Mouse (Mus musculus): ENCODE results near the gene Sox10. TPM values are rescaled to one million over a fixed set of nuclear protein-coding genes. Genes with fewer than 3 reads are reported as not detected.

Gene Sox10
- polyA plus RNA-seq, 1 experiment from 2014 or later: 5.2 TPM

GRCm38 (mm10) chr15:79144021-79144420 is 21.0 kb downstream of the Sox10 start:
- no peak for ATAC-seq
- Histone ChIP-seq H3K27me3 (replicated peaks; ENCODE audit: control insufficient read depth, insufficient read depth, low read length) (no peaks in the 10 kb centered on the region), H3K4me1 (ENCODE audit: control insufficient read depth, insufficient read depth, low read length) (peaks cover 22% of the 10 kb centered on the region), H3K4me3 (ENCODE audit: low read length) (no peak overlapping the region), H3K36me3 (ENCODE audit: control insufficient read depth, insufficient read depth, low read length) (peaks cover 11% of the 10 kb centered on the region; the same call in 1 of the 2 replicates), H3K4me2 (ENCODE audit: low read depth, low read length) (no peak overlapping the region), H3K9me3 (ENCODE audit: control insufficient read depth, low read length) (no peaks in the 10 kb centered on the region), H3K9ac (ENCODE audit: low read depth, low read length) (no peak overlapping the region; the same call in 1 of the 2 replicates), H3K27ac (ENCODE audit: low read length) (no peak overlapping the region)
- 54% methylated on average over 8 of the region's 8 CpGs for WGBS

- Histone ChIP-seq H3K9me3 (ENCODE audit: control insufficient read depth, low read length) (no peaks in the 10 kb centered on the region), H3K27me3 (replicated peaks; ENCODE audit: control insufficient read depth, insufficient read depth, low read length) (no peaks in the 10 kb centered on the region), H3K4me2 (ENCODE audit: low read depth, low read length) (no peak overlapping the region), H3K4me1 (ENCODE audit: control insufficient read depth, insufficient read depth, low read length) (peaks cover 22% of the 10 kb centered on the region), H3K27ac (ENCODE audit: low read length) (no peak overlapping the region), H3K4me3 (ENCODE audit: low read length) (no peak overlapping the region), H3K36me3 (ENCODE audit: control insufficient read depth, insufficient read depth, low read length) (peaks cover 11% of the 10 kb centered on the region; the same call in 1 of the 2 replicates), H3K9ac (ENCODE audit: low read depth, low read length) (no peak overlapping the region)
- 88% methylated on average over 12 of the region's 12 CpGs for WGBS
- no peak for ATAC-seq
Measured at GRCm38 (mm10) chr15:79143316-79143715, 21.7 kb downstream of the Sox10 start.

- H3K36me3 ChIP-seq (ENCODE audit: control insufficient read depth, insufficient read depth, low read length): 0 out of 2 replicates have a peak, but pooled peaks cover 1% of the 10 kb centered on the region
- peak; percentile 43; the same call in 1 of the 2 replicates for ATAC-seq
- 0 out of 2 replicates have a peak overlapping the region, but pooled peaks have one; percentile 55 for H3K27ac ChIP-seq (ENCODE audit: low read length)
- H3K4me2 ChIP-seq (ENCODE audit: low read depth, low read length): peak overlapping the region; percentile 85
- peak overlapping the region; percentile 72 for H3K9ac ChIP-seq (ENCODE audit: low read depth, low read length)
- H3K27me3 ChIP-seq (replicated peaks; ENCODE audit: control insufficient read depth, insufficient read depth, low read length): no peaks in the 10 kb centered on the region
- H3K4me3 ChIP-seq (ENCODE audit: low read length): peak overlapping the region; percentile 60
- WGBS: under 1% methylated on average over 7 of the region's 7 CpGs
- no peaks in the 10 kb centered on the region for H3K9me3 ChIP-seq (ENCODE audit: control insufficient read depth, low read length)
- peaks cover 22% of the 10 kb centered on the region for H3K4me1 ChIP-seq (ENCODE audit: control insufficient read depth, insufficient read depth, low read length)
Measured at GRCm38 (mm10) chr15:79141566-79141917, 23.5 kb downstream of the Sox10 start.

- H3K4me3 ChIP-seq (ENCODE audit: low read length): peak within 1 kb of the TSS; percentile 60
- peak; percentile 93 for ATAC-seq
- H3K36me3 ChIP-seq (ENCODE audit: control insufficient read depth, insufficient read depth, low read length): no peaks in the 10 kb centered on the region
- H3K27me3 ChIP-seq (replicated peaks; ENCODE audit: control insufficient read depth, insufficient read depth, low read length): no peaks in the 10 kb centered on the region
- under 1% methylated on average over 57 of the region's 57 CpGs for WGBS
- peak within 1 kb of the TSS; percentile 72 for H3K9ac ChIP-seq (ENCODE audit: low read depth, low read length)
- H3K27ac ChIP-seq (ENCODE audit: low read length): 0 out of 2 replicates have a peak within 1 kb of the TSS, but pooled peaks have one; percentile 55
- H3K4me2 ChIP-seq (ENCODE audit: low read depth, low read length): peak within 1 kb of the TSS; percentile 90
- peaks cover 22% of the 10 kb centered on the region for H3K4me1 ChIP-seq (ENCODE audit: control insufficient read depth, insufficient read depth, low read length)
- no peaks in the 10 kb centered on the region for H3K9me3 ChIP-seq (ENCODE audit: control insufficient read depth, low read length)
Measured at GRCm38 (mm10) chr15:79140866-79141565, 24.0 kb downstream of the Sox10 start, which contains the start of the genes Polr2f and 1700088E04Rik. Gene Polr2f, plus strand, starts transcription at chr15:79141009. Gene 1700088E04Rik, minus strand, starts transcription at chr15:79141253.

- Histone ChIP-seq H3K4me3 (ENCODE audit: low read length) (no peak overlapping the region), H3K4me2 (ENCODE audit: low read depth, low read length) (no peak overlapping the region), H3K36me3 (ENCODE audit: control insufficient read depth, insufficient read depth, low read length) (no peaks in the 10 kb centered on the region), H3K9me3 (ENCODE audit: control insufficient read depth, low read length) (no peaks in the 10 kb centered on the region), H3K27ac (ENCODE audit: low read length) (no peak overlapping the region), H3K27me3 (replicated peaks; ENCODE audit: control insufficient read depth, insufficient read depth, low read length) (no peaks in the 10 kb centered on the region), H3K4me1 (ENCODE audit: control insufficient read depth, insufficient read depth, low read length) (peaks cover 22% of the 10 kb centered on the region), H3K9ac (ENCODE audit: low read depth, low read length) (no peak overlapping the region)
- ATAC-seq: no peak
- 64% methylated on average over 10 of the region's 10 CpGs for WGBS
Measured at GRCm38 (mm10) chr15:79139640-79140039, 25.4 kb downstream of the Sox10 start.

GRCm38 (mm10) chr15:79135783-79136575 is 29.1 kb downstream of the Sox10 start:
- Histone ChIP-seq H3K4me2 (ENCODE audit: low read depth, low read length) (no peak overlapping the region), H3K27me3 (replicated peaks; ENCODE audit: control insufficient read depth, insufficient read depth, low read length) (no peaks in the 10 kb centered on the region), H3K4me1 (ENCODE audit: control insufficient read depth, insufficient read depth, low read length) (0 out of 2 replicates have a peak, but pooled peaks cover 4% of the 10 kb centered on the region), H3K9ac (ENCODE audit: low read depth, low read length) (no peak overlapping the region), H3K4me3 (ENCODE audit: low read length) (no peak overlapping the region), H3K36me3 (ENCODE audit: control insufficient read depth, insufficient read depth, low read length) (peaks cover 4% of the 10 kb centered on the region; the same call in 1 of the 2 replicates), H3K9me3 (ENCODE audit: control insufficient read depth, low read length) (no peaks in the 10 kb centered on the region), H3K27ac (ENCODE audit: low read length) (no peak overlapping the region)
- WGBS: 66% methylated on average over 11 of the region's 11 CpGs
- no peak for ATAC-seq

- Histone ChIP-seq H3K4me1 (ENCODE audit: control insufficient read depth, insufficient read depth, low read length) (no peaks in the 10 kb centered on the region), H3K27me3 (replicated peaks; ENCODE audit: control insufficient read depth, insufficient read depth, low read length) (no peaks in the 10 kb centered on the region), H3K9me3 (ENCODE audit: control insufficient read depth, low read length) (no peaks in the 10 kb centered on the region), H3K36me3 (ENCODE audit: control insufficient read depth, insufficient read depth, low read length) (peaks cover 4% of the 10 kb centered on the region; the same call in 1 of the 2 replicates), H3K4me3 (ENCODE audit: low read length) (no peak overlapping the region), H3K4me2 (ENCODE audit: low read depth, low read length) (no peak overlapping the region), H3K27ac (ENCODE audit: low read length) (no peak overlapping the region), H3K9ac (ENCODE audit: low read depth, low read length) (no peak overlapping the region)
- ATAC-seq: no peak
- 77% methylated on average over 9 of the region's 9 CpGs for WGBS
Measured at GRCm38 (mm10) chr15:79135332-79135731, 29.7 kb downstream of the Sox10 start.

- H3K27me3 ChIP-seq (replicated peaks; ENCODE audit: control insufficient read depth, insufficient read depth, low read length): no peaks in the 10 kb centered on the region
- ATAC-seq: no peak
- no peaks in the 10 kb centered on the region for H3K9me3 ChIP-seq (ENCODE audit: control insufficient read depth, low read length)
- no peak overlapping the region for H3K27ac ChIP-seq (ENCODE audit: low read length)
- no peak overlapping the region for H3K4me3 ChIP-seq (ENCODE audit: low read length)
- WGBS: 84% methylated on average over 9 of the region's 9 CpGs
- H3K4me2 ChIP-seq (ENCODE audit: low read depth, low read length): no peak overlapping the region
- H3K36me3 ChIP-seq (ENCODE audit: control insufficient read depth, insufficient read depth, low read length): peaks cover 9% of the 10 kb centered on the region; the same call in 1 of the 2 replicates
- no peaks in the 10 kb centered on the region for H3K4me1 ChIP-seq (ENCODE audit: control insufficient read depth, insufficient read depth, low read length)
- no peak overlapping the region for H3K9ac ChIP-seq (ENCODE audit: low read depth, low read length)
Measured at GRCm38 (mm10) chr15:79134496-79135270, 30.4 kb downstream of the Sox10 start.
